Mouse (Mus musculus) liver, embryonic 14.5 days (tissue): Measurements from ENCODE around the gene Mpst.

Source experiments
- CTCF ChIP-seq: IDR thresholded peaks from 2 replicates; pipeline ENCODE4 v1.5.1; 2016; ENCODE audit warnings: antibody characterized with exemption, low read depth, control low read depth
- EP300 ChIP-seq: IDR thresholded peaks from 2 replicates; pipeline ENCODE4 v1.6.1; 2016; ENCODE audit warnings: antibody characterized with exemption, low read depth

DNA sequence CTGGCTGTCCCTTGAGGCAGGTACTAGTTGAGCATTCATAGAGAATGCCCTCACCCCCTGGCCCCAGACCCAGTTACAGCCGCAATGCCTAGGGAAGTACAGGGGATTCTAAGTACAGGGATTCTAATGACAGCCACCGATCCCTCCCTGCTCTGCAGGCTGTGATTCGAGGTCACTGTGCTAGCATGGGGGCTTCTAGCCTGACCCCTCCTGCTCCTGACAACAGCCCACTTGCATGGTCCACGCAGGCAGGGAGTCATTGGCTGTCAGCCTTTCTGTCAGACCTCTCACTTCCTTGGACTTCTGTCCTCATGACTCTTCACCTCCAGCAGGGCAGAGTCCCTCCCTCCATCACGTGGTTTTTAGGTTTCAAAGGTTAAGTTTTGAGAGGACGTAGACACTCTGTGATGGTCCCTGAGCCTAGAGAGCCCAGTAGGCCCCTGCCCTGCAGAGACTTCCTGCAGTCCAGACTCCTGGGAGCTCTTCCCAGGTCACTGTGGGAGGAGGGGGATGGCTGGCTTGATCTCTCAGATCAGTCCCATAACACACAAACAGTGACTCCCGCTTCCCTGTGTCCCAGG is 25.4 kb downstream of the Mpst start:
- TF ChIP-seq CTCF, result no peak
- no peak for TF ChIP-seq EP300
